Mouse (Mus musculus) skeletal muscle tissue, adult 2 months (tissue): ENCODE measurements around the gene Slc27a4.
"Not testable (repeated sequence)": the region's sequence is repeated elsewhere in the genome, so short reads cannot be mapped to it uniquely, and the experiment has no call there.

Experiments used
- DNase-seq: peaks from one replicate; pipeline ENCODE4 v3.0.0-alpha.2; 2012; ENCODE audit warnings: low read depth, low spot score

Gene Slc27a4

DNA sequence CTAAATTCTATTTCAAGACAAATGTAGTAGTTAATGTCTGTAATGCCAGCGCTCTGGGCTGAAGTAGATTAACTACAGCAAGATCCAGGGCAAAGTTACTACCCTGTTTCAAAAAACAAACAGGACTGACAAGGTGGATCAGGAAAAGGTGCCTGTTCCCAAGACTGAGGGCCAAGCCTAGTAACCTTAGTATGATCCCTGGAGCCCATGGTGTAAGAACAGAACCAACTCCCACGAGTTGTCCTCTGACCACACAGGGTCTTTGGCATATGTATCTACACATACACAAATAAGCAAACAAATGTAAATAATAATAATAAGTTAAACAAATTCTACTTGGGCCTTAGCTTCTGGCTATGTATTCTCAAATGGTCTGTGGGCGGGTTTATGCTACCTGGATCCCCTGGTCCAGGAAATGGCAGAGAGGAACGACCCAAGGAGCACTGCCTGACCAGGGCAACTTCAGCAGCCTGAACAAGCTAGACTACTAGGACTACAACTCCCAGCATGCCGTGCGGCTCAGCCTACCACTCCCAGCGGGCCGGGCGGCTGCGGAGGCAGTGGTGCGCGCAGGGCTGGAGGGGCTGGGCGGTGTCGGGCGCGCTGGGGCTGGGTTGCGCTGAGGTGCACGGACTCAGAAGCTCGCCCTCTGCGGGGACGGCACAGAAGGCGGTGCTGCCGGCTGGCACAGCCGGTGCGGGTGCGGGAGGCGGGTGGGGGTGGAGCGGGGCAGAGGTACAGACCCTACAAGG is at the start of gene Slc27a4:
Gene Slc27a4, plus strand, starts transcription at position 560 of the 752 bp plus-strand sequence.
- DNase-seq, result peak; percentile 78

DNA sequence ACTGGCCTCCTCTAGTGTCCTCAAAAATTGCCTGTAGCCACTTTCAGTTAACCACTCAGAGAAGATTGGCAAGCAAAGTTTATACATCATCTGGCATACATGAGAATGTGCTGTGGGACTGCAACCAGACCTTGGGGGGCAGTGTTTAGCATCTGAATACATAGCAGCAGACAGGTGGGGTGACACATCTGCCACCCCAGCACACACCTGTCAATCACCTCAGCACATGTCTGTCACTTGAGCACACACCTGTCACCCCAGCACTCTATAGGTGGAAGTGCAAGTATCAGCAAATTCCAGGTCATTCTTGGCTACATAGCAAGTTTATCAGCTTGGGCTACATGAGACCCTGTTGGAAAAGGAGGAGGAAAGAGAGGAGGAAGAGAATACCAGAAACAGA is 46.7 kb upstream of the Slc27a4 start:
- no peak for DNase-seq

DNA sequence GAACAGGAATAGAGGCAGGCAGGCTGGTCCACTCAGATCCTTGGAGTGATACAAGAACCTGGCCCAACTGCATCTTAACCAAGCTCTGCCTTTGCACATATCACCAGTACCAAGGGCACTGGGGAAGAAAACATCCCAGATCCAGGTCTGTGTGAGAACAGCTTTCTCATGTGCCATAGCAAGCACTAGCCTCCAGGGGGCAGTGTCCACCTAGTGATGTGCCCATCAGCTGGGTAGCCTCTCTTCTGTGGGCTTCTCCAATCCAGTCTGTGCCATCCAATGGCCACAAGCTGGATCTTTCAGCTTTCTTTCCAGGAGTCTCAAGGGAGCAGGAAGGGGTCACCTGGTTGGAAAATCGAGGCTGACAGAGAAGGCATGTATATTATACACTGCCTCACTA is 37.6 kb upstream of the Slc27a4 start:
- DNase-seq, result peak; percentile 38

DNA sequence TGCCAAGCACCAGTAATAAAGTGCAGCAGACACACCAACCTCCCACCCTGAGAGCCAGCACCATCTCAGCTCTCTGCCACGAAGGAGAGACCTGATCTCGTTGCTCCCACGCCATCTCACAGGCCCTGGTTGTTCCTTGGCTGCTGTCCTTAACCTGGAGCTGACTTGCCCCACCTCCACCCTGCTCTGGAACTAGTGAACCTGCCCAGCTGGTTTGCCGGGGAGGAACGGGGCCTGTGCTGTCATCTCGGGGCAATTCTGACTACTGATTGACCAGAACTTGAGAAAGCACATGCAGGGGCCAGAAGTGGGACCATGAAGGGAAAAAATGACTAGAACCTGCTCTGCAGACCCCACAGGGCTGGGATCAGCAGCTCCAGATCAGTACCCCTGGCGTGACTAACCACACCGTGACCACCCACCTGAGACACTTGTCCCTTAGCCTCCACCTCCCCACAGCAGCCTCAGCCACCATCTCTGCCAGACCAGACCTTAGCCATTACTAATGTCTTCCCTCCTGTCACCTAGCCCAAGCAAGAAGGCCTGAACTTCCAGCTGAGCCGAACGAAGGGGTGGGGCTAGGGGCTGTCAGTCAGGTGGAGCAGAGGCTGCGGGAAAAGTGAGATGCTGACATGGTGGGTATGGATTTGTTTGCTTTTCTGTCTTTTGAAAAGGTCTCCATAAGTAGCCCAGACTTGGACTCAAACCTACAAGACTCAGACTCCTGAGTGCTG is 34.3 kb upstream of the Slc27a4 start:
- no peak for DNase-seq

DNA sequence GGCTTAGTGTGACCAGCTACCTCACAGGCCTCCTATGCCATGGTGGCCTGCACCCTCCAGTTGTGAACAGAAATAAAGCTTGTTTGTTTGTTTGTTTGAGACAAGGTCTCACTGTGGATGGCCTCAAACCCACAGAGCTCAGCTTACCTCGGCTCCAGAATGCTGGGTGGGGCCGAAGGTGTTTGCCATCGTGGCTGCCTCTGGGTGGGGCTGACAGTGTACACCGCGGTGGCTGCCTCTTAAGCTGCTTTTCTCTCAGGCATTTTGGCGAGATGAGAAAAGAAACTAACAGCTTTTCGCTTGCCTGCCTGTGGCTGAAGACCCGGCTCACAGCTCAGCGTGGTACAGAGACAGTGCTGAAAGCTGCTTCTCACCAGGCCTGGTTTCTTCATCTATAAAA is 33.5 kb upstream of the Slc27a4 start:
- DNase-seq, result no peak

DNA sequence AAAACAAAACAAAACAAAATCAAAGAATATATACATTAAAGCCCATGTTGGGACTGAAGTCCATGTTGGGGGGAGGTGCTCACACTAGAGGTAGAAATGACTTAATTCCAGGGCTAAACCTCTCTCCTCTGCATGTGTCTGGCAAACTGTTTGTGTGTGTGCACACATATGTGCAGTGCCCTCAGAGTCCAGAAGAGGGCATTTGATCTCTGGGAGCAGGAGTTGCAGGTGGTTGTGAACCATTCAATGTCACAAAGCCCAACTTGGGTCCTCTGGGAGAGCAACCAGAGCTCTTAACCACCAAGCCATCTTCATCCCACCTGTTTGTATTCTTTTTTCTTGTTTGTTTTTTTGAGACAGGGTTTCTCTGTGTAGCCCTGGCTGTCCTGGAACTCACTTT is 32.3 kb upstream of the Slc27a4 start:
- no peak for DNase-seq

DNA sequence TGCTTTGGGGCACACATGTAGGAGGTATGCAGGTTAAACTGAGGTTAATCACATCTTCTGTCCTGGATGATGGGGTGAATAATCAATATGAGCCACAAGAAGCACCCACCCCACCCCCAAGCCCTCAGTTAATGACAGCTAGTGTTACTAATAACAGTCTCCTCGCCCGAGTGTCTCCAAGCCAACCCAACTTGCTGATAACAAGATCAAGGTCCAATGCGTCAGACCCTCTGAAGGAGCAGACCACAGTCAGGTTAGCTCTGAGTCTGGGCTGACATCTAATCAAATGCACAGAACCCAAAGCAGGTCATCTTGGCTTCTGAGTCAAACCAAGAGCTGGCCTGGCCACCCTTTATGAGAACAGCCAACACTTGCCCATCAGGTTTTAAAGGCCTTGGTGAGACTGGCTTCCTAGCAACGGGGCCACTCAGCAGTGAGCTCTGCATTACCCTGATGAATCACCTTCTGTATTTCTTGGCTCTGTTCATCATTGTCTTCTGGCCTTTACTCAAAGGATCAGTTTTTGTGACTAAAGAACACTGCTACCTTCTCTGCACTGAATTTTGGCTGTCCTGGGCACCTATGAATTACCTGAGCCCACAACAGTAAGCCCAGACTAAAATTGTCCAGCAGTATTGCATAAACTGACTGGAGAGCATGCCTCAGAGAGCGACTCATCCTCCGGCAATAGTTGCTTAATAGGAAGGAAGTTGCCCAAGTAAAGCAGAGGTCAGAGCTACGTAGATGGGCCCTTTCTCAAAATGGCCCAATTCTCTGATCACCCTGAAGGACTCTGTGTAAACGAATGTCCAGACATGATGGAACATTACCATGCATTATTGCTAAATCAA is 30.6 kb upstream of the Slc27a4 start:
- DNase-seq, result peak; percentile 36

DNA sequence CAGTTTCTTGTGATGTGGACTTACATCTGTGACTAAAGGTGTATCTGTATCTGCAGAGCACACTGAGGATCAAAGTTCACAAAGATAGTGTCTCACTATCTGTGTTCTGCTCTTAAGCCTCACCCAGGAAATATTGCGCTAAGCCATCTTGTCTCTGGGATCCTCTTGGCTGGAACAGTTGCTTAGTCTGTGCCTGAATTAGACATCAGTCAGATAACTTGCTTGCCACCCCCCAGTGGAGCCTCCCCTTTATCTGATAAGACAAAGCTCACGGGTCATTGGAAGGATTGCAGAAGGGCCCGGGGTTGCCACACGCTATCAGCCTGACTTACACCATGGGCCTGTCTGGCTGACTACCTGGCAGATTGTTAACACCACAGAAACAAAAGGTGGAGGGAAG is 29.1 kb upstream of the Slc27a4 start:
- DNase-seq, result no peak

DNA sequence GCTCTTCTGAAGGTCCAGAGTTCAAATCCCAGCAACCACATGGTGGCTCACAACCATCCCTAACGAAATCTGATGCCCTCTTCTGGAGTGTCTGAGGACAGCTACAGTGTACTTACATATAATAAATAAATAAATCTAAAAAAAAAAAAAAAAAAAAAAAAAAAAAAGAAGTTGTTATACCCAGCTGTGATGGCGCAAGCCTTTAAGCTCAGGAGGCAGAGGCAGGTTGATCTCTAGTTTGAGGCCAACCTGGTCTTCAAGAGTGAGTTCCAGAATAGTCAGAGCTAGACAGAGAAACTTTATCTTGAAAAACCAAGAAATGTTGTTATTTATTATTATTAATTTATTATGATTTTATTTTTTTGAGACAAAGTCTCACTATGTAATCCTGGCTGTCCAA is 21.2 kb upstream of the Slc27a4 start:
- DNase-seq, result not testable (repeated sequence)

DNA sequence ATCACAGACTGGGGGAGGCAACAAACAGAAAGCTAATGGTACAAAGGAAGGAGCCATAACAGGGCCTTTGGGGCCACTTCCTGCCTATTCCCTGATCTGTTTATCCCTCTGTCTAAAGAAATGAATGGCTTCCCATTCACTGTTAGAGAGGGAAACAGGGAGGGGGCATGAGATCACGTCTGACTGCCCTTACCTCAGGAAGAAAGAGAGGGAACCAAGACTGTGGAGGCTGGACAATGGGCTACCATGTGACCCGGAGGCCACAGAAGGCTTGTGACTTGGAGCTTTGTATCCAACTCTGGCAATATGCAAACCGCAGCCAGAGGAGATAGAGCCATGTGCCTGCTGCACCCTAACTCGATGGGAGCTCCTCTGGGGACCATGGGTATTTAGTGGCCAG is 18.1 kb upstream of the Slc27a4 start:
- no peak for DNase-seq

DNA sequence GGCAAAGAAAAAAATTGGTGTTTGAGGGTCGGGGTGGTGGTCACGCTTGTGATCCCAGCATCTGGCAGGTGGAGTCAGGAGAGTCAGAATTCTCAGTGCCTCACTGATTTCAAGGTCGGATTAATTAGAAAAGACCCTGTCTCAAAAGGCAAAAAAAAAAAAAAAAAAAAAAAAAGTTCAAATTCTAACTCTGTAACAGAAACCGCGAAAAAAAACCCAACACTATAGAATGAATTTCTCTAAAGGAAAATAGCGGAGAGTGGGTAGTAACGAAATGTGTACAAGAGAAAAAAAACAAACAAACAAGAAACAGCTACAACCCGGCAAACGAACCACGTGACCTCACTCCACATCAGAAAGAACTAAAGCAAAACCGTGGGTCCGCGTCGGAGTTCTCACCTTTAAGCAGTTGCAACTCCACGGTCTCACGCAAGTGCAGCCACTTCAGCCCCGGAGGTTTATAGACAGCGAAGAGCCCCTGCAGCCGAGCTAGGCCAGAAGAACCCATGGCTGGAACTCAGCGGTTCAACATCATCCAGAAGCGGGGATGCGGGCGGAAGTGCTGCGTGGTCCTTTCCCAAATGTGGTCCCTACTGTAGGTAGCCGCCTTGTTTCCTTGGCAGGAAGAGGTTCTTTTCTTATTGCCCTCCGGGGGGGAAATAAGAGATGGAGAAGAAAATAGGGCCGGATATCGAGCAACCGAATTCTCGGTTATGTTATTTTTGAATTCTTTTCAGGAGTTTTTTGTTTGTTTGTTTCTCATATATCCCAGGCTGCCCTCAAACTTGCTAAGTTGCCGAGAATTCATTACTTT is 15.1 kb upstream of the Slc27a4 start, which contains the start of gene Coq4:
Gene Coq4, plus strand, starts transcription at position 390 of the 814 bp plus-strand sequence.
- DNase-seq, result peak; percentile 85

DNA sequence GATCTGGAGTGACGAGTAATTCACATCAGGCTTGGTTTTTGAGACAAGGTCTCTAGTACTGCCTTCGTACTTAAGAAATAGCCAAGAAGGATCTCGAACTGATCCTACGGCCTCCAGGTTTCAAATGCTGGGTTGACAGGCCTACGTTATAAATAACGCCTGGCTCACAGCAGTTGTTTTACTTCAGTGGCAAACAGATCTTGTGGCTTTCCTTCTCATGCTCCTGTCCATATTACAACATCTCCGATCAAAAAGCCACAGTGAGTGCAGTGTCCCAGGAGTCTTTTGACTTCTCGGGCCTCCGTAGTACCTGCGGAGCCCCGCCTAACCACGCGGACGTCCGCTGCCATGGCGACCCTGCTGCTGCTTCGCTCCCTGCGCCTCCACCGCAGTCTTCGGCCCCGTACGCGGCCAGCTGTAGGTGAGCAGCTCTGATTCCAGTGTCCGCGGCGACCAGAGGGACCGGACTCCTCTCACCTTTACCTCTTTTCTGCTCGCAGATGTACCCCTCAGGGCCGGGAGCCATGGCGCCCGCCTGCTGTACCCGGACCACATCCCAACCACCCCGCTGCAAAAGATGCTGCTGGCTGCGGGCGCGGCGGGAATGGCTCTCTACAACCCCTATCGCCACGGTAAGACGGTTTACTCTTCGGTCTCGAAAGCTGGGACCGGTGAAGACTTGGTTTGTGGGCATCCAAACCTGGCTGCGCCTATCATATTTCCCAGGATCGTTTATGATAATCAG is 14.3 kb upstream of the Slc27a4 start, which contains the start of gene Trub2:
Gene Trub2, minus strand, starts transcription at position 566 of the 745 bp plus-strand sequence.
- peak; percentile 65 for DNase-seq

DNA sequence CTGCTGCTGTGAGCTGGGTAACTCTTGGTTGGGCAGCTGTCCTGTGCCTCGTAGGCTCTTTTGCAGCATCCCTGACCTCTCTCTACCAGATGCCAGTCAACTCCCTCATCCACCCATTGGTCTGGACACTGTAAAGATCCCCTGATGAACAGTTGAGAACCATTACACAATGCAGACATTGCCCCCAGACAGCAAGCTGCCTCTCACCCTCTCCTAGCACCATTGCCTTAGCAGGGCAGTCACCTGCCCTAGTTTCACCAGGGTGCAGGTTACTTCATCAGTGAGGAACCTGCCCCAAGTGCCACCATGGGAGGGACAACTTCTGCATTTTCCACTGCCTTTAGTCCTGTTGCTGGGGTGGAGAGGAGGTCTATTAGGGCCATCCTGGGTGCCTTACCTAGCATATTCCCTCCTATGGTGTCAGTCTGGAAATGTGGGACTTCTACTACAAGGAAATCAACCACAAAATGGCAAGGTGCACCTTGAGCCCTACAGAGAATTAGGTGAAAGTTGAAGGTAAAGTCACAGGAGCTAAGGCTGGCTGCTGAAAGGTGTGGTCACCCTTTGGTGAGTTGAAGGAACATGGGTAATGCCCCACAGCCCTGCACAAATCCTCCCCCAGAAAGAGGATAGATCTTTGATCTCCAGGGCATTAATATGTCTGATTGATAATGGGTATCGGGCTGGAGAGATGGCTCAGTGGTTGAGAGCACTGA is 9.5 kb upstream of the Slc27a4 start:
- no peak for DNase-seq

DNA sequence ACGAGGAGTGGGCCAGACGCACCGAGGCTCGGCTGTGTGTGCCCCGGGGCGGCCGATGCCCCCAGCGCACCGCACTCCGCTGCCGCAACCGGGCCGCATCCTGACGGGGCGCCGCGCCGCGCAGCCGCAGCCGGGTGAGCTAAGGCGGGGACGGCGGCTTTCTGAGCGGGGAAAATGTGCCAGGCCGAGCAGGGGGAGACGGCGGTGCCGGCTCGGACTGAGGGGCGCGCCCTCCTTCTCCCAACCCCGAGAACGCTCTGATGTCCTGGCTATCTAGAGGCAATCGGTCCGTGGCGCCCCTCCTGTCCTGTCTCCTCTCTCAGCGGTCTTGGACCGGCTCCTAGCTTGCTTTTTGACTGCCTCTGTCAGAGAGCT is 380 bp downstream of the Slc27a4 start:
- no peak for DNase-seq

DNA sequence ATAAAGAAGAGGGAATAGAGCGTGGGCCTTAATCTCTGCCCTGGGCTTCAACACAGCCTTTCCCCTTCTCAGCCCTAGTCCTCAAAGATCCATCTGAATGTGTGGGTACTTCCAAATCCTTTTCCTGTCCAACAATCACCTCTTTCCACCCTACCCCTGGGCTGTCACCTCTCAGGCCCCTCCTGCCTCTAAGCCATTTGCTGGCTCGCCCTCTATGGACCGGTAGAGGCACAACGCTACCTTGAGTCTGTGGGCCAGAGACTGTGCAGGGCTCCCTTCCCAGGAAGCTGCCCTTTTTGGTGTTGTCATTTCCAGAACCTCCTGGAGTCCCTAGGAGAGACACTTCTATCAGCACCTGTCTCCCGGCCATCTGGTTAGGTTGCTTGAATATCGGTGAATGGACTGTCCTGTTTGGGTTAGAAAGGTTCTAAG is 982 bp downstream of the Slc27a4 start:
- no peak for DNase-seq

DNA sequence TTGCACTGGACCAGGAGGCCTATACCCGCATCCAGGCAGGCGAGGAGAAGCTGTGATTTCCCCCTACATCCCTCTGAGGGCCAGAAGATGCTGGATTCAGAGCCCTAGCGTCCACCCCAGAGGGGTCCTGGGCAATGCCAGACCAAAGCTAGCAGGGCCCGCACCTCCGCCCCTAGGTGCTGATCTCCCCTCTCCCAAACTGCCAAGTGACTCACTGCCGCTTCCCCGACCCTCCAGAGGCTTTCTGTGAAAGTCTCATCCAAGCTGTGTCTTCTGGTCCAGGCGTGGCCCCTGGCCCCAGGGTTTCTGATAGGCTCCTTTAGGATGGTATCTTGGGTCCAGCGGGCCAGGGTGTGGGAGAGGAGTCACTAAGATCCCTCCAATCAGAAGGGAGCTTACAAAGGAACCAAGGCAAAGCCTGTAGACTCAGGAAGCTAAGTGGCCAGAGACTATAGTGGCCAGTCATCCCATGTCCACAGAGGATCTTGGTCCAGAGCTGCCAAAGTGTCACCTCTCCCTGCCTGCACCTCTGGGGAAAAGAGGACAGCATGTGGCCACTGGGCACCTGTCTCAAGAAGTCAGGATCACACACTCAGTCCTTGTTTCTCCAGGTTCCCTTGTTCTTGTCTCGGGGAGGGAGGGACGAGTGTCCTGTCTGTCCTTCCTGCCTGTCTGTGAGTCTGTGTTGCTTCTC is 13.4 kb downstream of the Slc27a4 start:
- DNase-seq, result no peak

DNA sequence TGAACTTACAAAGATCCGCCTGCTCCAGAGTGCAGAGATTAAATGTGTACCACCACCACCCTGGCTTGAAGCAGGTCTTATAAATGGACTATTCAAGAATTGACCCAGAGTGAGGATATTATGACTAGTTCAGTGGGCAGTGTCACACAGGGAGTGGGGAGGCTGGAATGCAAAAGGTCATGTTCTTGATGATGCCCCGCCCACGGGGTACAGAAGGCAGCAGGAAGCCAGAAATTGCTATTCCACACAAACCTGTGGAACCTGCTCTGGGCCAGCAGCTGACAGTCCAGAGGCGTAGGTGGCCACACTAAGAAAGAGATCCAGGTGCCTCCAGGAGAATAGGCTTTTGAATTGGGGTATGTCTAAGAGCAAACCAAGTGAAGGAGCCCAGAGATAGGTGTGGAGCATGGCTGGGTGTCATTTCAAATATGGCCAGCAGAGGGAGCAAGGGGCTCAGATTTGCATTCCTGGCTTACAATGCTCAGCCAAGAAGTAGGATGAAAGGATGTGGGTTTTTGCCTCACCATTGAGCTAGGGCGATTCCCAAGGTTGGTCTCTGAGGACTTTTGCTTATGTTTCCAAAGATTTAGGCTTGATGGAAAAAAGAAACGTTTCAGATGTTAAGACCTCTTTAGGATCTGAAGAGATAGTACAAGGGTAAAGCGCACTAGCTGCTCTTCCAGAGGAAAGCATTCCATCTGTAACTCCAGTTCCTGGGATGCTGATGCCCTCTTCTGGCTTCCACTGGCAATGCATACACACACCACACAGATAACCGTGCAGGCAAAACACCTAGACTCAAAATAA is 15.2 kb downstream of the Slc27a4 start:
- peak; percentile 60 for DNase-seq

DNA sequence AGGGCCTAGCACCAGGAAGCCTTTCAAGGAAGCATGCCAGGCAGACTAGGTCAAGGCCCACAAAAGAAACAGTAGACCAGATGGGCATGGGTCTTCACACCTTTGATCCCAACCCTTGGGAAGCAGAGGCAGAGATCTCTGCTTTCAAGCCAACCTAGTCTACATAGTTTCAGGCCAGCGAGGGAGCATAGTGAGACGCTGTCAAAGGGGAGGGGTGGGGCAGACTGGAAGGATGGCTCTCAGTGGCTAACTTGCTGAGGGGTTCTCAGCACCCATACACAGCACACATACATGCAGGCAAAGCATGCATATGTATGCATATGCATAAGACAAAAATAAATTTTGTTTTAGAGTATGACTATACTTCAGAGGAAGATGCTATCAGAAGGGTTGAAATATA is 16.9 kb downstream of the Slc27a4 start:
- DNase-seq, result no peak
